Mouse (Mus musculus): ENCODE measurements around the gene Sec16a. TPM values are rescaled to one million over a fixed set of nuclear protein-coding genes. Genes with fewer than 3 reads are reported as not detected.

Gene Sec16a
- polyA plus RNA-seq (2017; shearing (Covaris generic)), result 58.3 TPM

GRCm38 (mm10) chr2:26444946-26445665 lies at the start of gene Sec16a:
Sec16a (minus strand) TSS chr2:26445216.

DNA sequence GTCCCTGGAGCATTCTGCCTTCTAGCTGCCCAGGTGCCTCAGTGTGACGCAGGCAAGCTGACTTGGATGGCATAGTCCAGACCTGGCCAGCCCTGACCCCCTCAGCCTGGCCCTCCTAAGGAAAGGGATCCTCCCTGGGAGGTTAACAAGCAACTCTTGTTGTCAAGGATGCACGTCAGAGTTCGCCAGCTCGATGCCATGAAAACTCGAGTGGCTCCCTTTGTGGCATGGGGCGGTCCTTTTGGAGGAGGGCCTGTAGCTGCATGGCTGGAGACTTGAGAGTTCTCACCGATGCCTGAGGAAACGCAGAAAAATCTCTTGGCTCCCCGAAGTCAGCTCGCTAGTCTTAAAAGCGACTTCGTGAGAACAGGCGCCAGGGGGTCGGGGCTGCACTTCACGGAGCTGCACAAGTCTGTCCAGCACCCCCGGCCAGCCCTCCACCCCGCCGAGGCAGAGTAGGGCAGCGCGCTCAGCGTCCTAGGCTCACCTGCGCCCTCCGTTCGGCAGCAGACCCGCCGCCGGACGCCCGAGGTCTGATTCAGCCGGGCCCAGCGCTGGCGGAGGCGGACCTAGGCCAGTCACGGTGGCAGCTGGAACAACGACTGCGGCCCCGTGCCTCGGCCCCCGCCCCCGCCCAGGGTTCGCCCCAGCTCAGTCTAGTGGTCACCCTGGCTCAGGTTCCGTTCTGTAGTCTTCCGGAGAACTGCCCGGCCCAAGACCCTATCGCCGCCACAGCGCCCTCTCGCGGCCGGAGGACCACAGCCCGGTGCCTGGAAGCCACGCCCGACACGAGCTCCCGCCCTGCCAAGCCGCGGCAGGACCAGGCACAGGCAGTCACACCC lies 36.3 kb downstream of the Sec16a start, which contains the start of gene Inpp5e:
Inpp5e (minus strand) TSS at position 689 of the 842 bp plus-strand sequence.

GRCm38 (mm10) chr2:26389154-26389690 lies 55.8 kb downstream of the Sec16a start, which contains the start of the genes Entr1 and Pmpca:
Entr1 (minus strand) TSS chr2:26389316.
Pmpca (plus strand) TSS chr2:26389339.

GRCm38 (mm10) chr2:26380131-26380771 lies 64.8 kb downstream of the Sec16a start, which contains the start of gene Snapc4:
Snapc4 (minus strand) TSS chr2:26380653.

DNA sequence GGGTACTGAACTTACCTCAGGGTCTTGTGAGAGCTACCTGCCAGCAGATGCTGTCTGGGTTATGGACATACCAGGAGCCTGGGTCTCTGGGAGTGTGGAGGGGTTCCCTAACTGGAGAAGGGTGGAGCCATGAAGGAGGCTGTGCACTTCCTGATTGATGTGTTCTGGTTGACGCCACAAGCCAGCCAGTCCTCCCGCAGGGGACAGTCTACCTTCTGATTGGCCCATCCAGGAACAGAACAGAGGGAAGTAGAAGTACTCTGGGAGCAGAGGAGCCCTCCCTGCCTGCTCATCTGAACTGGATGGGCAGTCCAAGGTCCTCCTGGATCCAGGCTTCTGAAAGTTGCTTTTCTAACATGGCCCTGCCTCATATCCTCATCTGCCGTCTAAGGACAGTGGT lies 84.2 kb downstream of the Sec16a start, which contains the start of gene Card9:
Card9 (minus strand) TSS at position 147 of the 400 bp plus-strand sequence.

Other genes with a start within 250 kb of the Sec16a start
- gene Lhx3, start 236.9 kb downstream of the Sec16a start, polyA plus RNA-seq (2017; shearing (Covaris generic)), result not detected
- gene Qsox2, start 207.7 kb downstream of the Sec16a start, polyA plus RNA-seq (2017; shearing (Covaris generic)), result 6.3 TPM
- not detected for gene Ccdc187, start 150.7 kb downstream of the Sec16a start, polyA plus RNA-seq (2017; shearing (Covaris generic))
- 18.4 TPM for gene Gpsm1, start 129.7 kb downstream of the Sec16a start, polyA plus RNA-seq (2017; shearing (Covaris generic))
- 8.5 TPM for gene Dnlz, start 93.1 kb downstream of the Sec16a start, polyA plus RNA-seq (2017; shearing (Covaris generic))
- 2.3 TPM for gene Card9, start 84.3 kb downstream of the Sec16a start, polyA plus RNA-seq (2017; shearing (Covaris generic))
- 63.6 TPM for gene Snapc4, start 64.6 kb downstream of the Sec16a start, polyA plus RNA-seq (2017; shearing (Covaris generic))
- gene Entr1, start 55.9 kb downstream of the Sec16a start, polyA plus RNA-seq (2017; shearing (Covaris generic)), result 202 TPM
- gene Pmpca, start 55.9 kb downstream of the Sec16a start, polyA plus RNA-seq (2017; shearing (Covaris generic)), result 59.7 TPM
- gene Inpp5e, start 36.0 kb downstream of the Sec16a start, polyA plus RNA-seq (2017; shearing (Covaris generic)), result 32.9 TPM
- gene Notch1, start 71.4 kb upstream of the Sec16a start, polyA plus RNA-seq (2017; shearing (Covaris generic)), result 41.7 TPM
- not detected for gene Egfl7, start 134.8 kb upstream of the Sec16a start, polyA plus RNA-seq (2017; shearing (Covaris generic))
- gene Gm20532, start 141.4 kb upstream of the Sec16a start, polyA plus RNA-seq (2017; shearing (Covaris generic)), result not detected
- gene Agpat2, start 159.2 kb upstream of the Sec16a start, polyA plus RNA-seq (2017; shearing (Covaris generic)), result 14.3 TPM
- 2.0 TPM for gene Fam69b, start 183.2 kb upstream of the Sec16a start, polyA plus RNA-seq (2017; shearing (Covaris generic))
- 3.1 TPM for gene Lcn4, start 226.1 kb upstream of the Sec16a start, polyA plus RNA-seq (2017; shearing (Covaris generic))